Mouse (Mus musculus) MEL (cell line): ENCODE results near the gene Szt2.

Source experiments
- E2F4 ChIP-seq: IDR thresholded peaks from 2 replicates; pipeline ENCODE4 v1.6.1; 2011; ENCODE audit warnings: low read depth, low read length, improper control_type of control experiment, borderline replicate concordance
- HCFC1 ChIP-seq: IDR thresholded peaks from 2 replicates; pipeline ENCODE4 v1.6.1; 2012; ENCODE audit warnings: low read depth, mild to moderate bottlenecking, inconsistent platforms, low read length, improper control_type of control experiment, moderate library complexity
- POLR2A ChIP-seq, 2 experiments: IDR thresholded peaks; 2 replicates each; pipeline ENCODE4 v1.6.1; 2011 to 2012; ENCODE audit warnings: low read length in 2 of 2, mild to moderate bottlenecking in 2 of 2, control low read depth in 1 of 2, improper control_type of control experiment in 1 of 2, low read depth in 1 of 2, moderate library complexity in 1 of 2; ENCODE audit not compliant: control insufficient read depth in 1 of 2, insufficient read depth in 1 of 2, poor library complexity in 1 of 2
- POLR2AphosphoS2 ChIP-seq: IDR thresholded peaks from 2 replicates; pipeline ENCODE4 v1.6.1; 2011; ENCODE audit warnings: low read length, improper control_type of control experiment
- TAL1 ChIP-seq: IDR thresholded peaks from 2 replicates; pipeline ENCODE4 v1.6.1; 2012; ENCODE audit warnings: mild to moderate bottlenecking, inconsistent platforms, low read length, moderate library complexity, mixed read lengths
- UBTF ChIP-seq: IDR thresholded peaks from 2 replicates; pipeline ENCODE4 v1.6.1; 2012; ENCODE audit warnings: low read depth, mild to moderate bottlenecking, inconsistent platforms, low read length, improper control_type of control experiment, moderate library complexity, borderline replicate concordance; ENCODE audit not compliant: insufficient read depth
- USF2 ChIP-seq, 2 experiments: IDR thresholded peaks; 2 replicates each; pipeline ENCODE4 v1.6.1; 2011 to 2012; ENCODE audit warnings: improper control_type of control experiment in 2 of 2, low read length in 2 of 2, borderline replicate concordance in 1 of 2, inconsistent platforms in 1 of 2, low read depth in 1 of 2, mild to moderate bottlenecking in 1 of 2; ENCODE audit not compliant: insufficient read depth in 1 of 2

GRCm38 (mm10) chr4:118427768-118428451, 18.8 kb upstream of the Szt2 start, which contains the start of gene Elovl1:
- no peak for TF ChIP-seq E2F4
- peak; percentile 62 to 73; a peak in 3 of 4 replicates for TF ChIP-seq POLR2A (IDR thresholded peaks at IDR 0.05; ENCODE audit: control insufficient read depth in 1 of 2, insufficient read depth in 1 of 2, low read depth in 1 of 2, low read length in 2 of 2, poor library complexity in 1 of 2)
- TF ChIP-seq TAL1: no peak
- no peak for TF ChIP-seq USF2 (IDR thresholded peaks at IDR 0.05; ENCODE audit: borderline replicate concordance in 1 of 2, insufficient read depth in 1 of 2, low read depth in 1 of 2, low read length in 2 of 2)
- TF ChIP-seq POLR2AphosphoS2: peak; percentile 83; the same call in 1 of the 2 replicates
- TF ChIP-seq HCFC1: no peak; the same call in 1 of the 2 replicates
- no peak for TF ChIP-seq UBTF
